Mouse (Mus musculus) brain, embryonic 14.5 days (tissue): ENCODE results near the gene Camkk2.

Experiments used
- CTCF ChIP-seq: fragments of 200-500 bp; IDR thresholded peaks from 2 replicates; pipeline ENCODE4 v1.5.1; 2012; ENCODE audit warnings: inconsistent platforms, mild to moderate bottlenecking, moderate library complexity, borderline replicate concordance; ENCODE audit not compliant: insufficient read depth, insufficient read length; ENCODE audit errors: extremely low read depth
- POLR2A ChIP-seq: fragments of 200-500 bp; IDR thresholded peaks from 2 replicates; pipeline ENCODE4 v1.6.1; 2012; ENCODE audit warnings: mild to moderate bottlenecking, inconsistent platforms, borderline replicate concordance; ENCODE audit not compliant: poor library complexity, insufficient read depth, insufficient read length, severe bottlenecking; ENCODE audit errors: extremely low read depth

GRCm38 (mm10) chr5:122774743-122775611 lies 4.2 kb downstream of the Camkk2 start:
- TF ChIP-seq CTCF (no peak), POLR2A (no peak)
